Mouse (Mus musculus) urinary bladder, postnatal 36 days (tissue): ENCODE results near the gene Arhgap15.
"Not testable (repeated sequence)": the region's sequence is repeated elsewhere in the genome, so short reads cannot be mapped to it uniquely, and the experiment has no call there.

ENCODE experiments used
- DNase-seq, 2 experiments: peaks; one replicate each; pipeline ENCODE4 v3.0.0; 2022; ENCODE audit warnings: low spot score in 2 of 2, mixed read lengths in 1 of 2

The Arhgap15 gene

GRCm38 (mm10) chr2:43748287-43748983 lies at the start of gene Arhgap15:
Gene Arhgap15 (plus strand): TSS chr2:43748824.
- no peak for DNase-seq

DNA sequence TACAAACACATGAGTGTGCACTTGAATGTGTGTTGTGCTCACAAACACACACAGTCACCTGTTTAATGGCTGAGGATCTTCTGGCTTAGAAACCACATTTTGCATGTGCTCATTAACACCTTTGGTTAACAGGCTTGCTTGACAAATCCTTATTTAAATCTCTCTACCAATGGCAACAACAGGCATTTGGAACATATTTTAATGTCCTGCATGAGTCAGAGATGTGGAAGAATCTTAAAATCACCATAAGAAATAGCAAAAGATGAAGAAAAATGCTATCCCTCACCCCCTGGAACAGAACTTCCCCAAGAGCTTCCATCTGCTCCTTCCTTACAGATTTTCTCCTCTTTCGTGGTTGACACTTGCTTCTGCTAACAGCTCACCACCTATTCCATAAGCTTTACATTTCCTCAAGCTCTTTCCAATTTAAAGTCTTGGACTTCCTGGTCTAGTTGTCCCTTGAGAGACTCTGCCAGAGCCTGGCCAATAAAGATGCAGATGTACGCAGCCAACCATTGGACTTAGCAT lies 35.9 kb upstream of the Arhgap15 start:
- no peak for DNase-seq

GRCm38 (mm10) chr2:43722446-43723103 lies 26.0 kb upstream of the Arhgap15 start:
- DNase-seq = peak; percentile 40 to 49

GRCm38 (mm10) chr2:43723104-43723541 lies 25.5 kb upstream of the Arhgap15 start:
- no peak for DNase-seq

- DNase-seq = no peak
Measured at GRCm38 (mm10) chr2:43727181-43727580, 21.4 kb upstream of the Arhgap15 start.

DNA sequence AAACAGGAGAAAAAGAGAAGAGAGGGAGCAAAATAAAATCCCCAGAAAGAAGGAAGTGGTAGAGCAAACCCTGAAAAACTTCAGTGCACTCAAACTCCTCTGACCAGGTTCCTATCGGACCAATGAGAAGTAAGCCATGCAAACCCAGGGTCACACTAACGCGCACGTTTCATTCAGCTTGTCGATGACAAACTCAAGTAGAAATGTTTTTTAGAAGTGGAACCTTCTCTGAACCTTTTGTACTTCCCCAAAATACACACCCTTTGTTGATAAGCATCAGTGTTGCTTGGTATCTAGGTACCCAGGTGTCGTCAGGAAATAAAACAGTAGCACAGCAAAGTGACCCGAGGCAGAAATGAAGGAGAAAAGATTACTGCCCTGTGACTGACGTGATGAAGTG lies 20.9 kb upstream of the Arhgap15 start:
- DNase-seq = no peak

DNA sequence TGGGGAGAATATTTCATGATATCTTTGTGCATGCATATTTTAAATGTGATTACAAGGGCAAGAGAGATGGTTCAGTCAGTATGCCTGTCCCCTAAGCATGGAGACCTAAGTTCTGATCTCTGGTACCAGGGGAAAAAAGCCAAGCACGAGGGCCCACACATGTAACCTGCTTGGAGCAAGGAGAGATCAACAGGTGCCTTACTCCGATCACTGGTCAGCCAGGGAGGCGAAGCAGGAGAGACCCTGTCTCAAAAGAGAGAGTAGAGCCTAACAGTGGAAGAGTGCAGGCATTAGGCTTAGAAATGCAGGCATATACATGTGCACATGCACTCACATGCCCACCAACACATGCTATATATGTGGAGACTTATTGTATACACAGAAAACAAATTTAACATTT lies 19.8 kb upstream of the Arhgap15 start:
- no peak for DNase-seq

DNA sequence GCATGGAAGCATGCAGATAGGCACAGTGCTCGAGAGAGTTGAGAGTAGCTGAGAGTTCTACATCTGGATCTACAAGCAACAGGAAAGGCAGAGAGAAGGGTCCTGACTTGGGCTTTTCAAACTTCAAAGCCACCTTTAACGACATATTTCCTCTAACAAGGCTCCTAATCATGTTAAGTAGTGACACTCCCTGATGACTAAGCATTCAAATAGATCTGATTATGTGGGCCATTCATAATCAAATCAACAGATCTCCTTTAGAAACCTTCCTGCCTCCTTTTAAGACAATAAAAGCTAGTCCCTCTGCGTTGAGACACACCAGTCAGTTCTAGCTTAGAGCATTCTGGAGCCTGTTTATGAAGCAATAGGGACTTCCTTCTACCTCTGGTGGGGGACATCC lies 16.2 kb upstream of the Arhgap15 start:
- no peak for DNase-seq

GRCm38 (mm10) chr2:43735071-43735470 lies 13.6 kb upstream of the Arhgap15 start:
- DNase-seq = not testable (repeated sequence)

GRCm38 (mm10) chr2:43737546-43737945 lies 11.1 kb upstream of the Arhgap15 start:
- no peak for DNase-seq

- DNase-seq = no peak
Measured at GRCm38 (mm10) chr2:43738562-43739112, 10.0 kb upstream of the Arhgap15 start.

GRCm38 (mm10) chr2:43739190-43739818 lies 9.3 kb upstream of the Arhgap15 start:
- DNase-seq = no peak

- DNase-seq = no peak
Measured at GRCm38 (mm10) chr2:43749321-43749720, 697 bp downstream of the Arhgap15 start.

- no peak for DNase-seq
Measured at GRCm38 (mm10) chr2:43755899-43756298, 7.3 kb downstream of the Arhgap15 start.

GRCm38 (mm10) chr2:43756626-43757025 lies 8.0 kb downstream of the Arhgap15 start:
- no peak for DNase-seq

GRCm38 (mm10) chr2:43761735-43762134 lies 13.1 kb downstream of the Arhgap15 start:
- no peak for DNase-seq

DNA sequence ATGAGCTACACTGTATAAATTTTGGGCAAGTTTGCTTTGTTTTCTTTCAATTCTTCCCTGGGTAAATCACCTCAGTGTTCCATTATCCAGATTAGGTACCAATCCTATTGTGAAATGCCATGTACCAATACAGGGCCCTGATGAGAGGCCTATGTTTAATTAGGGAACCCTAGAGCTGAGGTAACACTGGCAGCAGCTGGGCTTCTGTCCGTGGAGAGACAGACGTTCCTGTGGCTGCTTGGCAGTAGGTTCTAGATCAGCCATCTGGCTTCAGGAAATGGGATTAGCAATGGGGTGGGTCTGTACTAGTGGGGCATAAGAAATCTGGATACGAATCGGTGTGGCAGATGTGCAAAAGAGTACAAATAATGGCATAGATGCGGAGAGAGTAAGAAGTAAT lies 14.7 kb downstream of the Arhgap15 start:
- DNase-seq = no peak

DNA sequence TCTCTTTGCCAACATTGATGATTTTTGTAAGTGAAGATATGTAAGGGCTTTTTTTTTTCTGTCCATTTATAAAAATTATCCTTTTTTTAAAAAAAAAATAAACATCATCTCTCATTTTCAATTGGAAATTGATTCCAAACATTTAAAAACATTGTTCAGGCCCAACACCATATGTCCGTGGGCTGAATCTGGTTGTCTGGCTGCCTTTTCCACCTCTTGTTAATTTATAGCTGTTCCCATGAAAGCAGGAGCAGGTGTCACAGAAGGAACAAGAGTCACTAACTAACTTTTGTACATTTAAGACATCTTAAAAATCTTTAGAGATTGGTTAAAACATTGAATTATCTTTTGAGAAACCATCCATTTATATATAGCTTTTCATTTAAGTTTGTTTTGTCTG lies 15.8 kb downstream of the Arhgap15 start:
- DNase-seq = no peak

DNA sequence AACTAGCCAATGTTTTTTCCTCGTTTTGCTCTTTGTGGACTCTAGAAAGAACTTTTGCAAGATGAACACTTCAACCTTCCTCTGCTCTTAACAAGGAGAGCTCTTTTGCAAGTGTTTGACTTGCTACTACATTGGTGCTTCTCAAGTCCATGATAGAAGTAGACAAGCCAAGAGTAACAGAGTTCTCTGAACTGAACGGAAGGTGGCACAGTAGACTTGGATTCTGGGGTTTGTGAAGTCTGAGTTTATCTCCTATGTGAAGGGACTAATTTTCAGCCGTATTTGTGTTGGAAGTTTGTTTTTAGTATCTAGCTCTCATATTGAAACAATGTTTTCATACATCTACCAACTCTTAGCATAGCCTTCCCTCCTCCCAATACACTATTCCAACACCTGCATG lies 17.6 kb downstream of the Arhgap15 start:
- no peak for DNase-seq

- no peak for DNase-seq
Measured at GRCm38 (mm10) chr2:43769850-43770570, 21.4 kb downstream of the Arhgap15 start.

GRCm38 (mm10) chr2:43772640-43773039 lies 24.0 kb downstream of the Arhgap15 start:
- DNase-seq = no peak

- DNase-seq = no peak
Measured at GRCm38 (mm10) chr2:43782157-43782556, 33.5 kb downstream of the Arhgap15 start.
